Mouse (Mus musculus) hindbrain, embryonic 15.5 days (tissue): ENCODE data around the gene Icam1. TPM values are rescaled to one million over a fixed set of nuclear protein-coding genes. Genes with fewer than 3 reads are reported as not detected.
"Not testable (repeated sequence)": the region's sequence is repeated elsewhere in the genome, so short reads cannot be mapped to it uniquely, and the experiment has no call there.

ENCODE experiments used
- ATAC-seq: fragments of 200-750 bp; cut with Nextera tagmentation; 2 replicates; pipeline ENCODE4 v1.8.0; 2017; ENCODE audit warnings: low read depth, moderate number of reproducible peaks, moderate TSS enrichment; ENCODE audit not compliant: low FRiP score
- H3K27ac ChIP-seq: fragments of 300-500 bp; sonication (generic); replicated peaks from 2 replicates; pipeline ENCODE4 v1.5.1; 2015; ENCODE audit warnings: mild to moderate bottlenecking, inconsistent platforms
- H3K27me3 ChIP-seq: fragments of 300-500 bp; sonication (generic); 2 replicates; pipeline ENCODE4 v1.6.1; 2015; ENCODE audit warnings: control low read depth, inconsistent platforms
- H3K36me3 ChIP-seq: fragments of 300-500 bp; sonication (generic); 2 replicates; pipeline ENCODE4 v1.6.1; 2015; ENCODE audit warnings: control low read depth, inconsistent platforms
- H3K4me1 ChIP-seq: fragments of 300-500 bp; sonication (generic); replicated peaks from 2 replicates; pipeline ENCODE4 v1.6.1; 2015; ENCODE audit warnings: control low read depth, inconsistent platforms
- H3K4me2 ChIP-seq: fragments of 300-500 bp; sonication (generic); 2 replicates; pipeline ENCODE4 v1.6.1; 2015; ENCODE audit warnings: moderate library complexity, mild to moderate bottlenecking, inconsistent platforms
- H3K4me3 ChIP-seq: fragments of 300-500 bp; sonication (generic); 2 replicates; pipeline ENCODE4 v1.5.1; 2015; ENCODE audit warnings: mild to moderate bottlenecking, inconsistent platforms
- H3K9ac ChIP-seq: fragments of 300-500 bp; sonication (generic); 2 replicates; pipeline ENCODE4 v1.6.1; 2015; ENCODE audit warnings: inconsistent platforms
- H3K9me3 ChIP-seq: fragments of 300-500 bp; sonication (generic); 2 replicates; pipeline ENCODE4 v1.6.1; 2016; ENCODE audit warnings: control low read depth, inconsistent platforms
- WGBS: fragments of 180-500 bp; shearing (Covaris S2); methylation state at CpG from one replicate; pipeline ENCODE4 v1.1.7; 2015; 5-methylcytosine and 5-hydroxymethylcytosine counted together
- polyA plus RNA-seq: library from polyadenylated mRNA; unstranded; fragments of >200 nt; fragmentation: Nextera tagmentation; extraction: Ambion mirVana; gene quantifications from 2 replicates; pipeline ENCODE4 v1.2.1, GENCODE M21; 2015

Icam1 gene
- polyA plus RNA-seq, 1 experiment from 2014 or later = 3.4 TPM

- 1% methylated on average over 31 of the region's 31 CpGs for WGBS
- peaks cover 53% of the 10 kb centered on the region for H3K4me1 ChIP-seq
- peak; percentile 73 for ATAC-seq
These were observed 21.7 kb downstream of the Icam1 start for GRCm38 (mm10) chr9:21037481-21037891.

GRCm38 (mm10) chr9:21039779-21040178 is 24.0 kb downstream of the Icam1 start:
- no peak for ATAC-seq
- Histone ChIP-seq H3K27me3 (peaks cover 60% of the 10 kb centered on the region), H3K9me3 (no peaks in the 10 kb centered on the region), H3K27ac (no peak overlapping the region), H3K36me3 (no peaks in the 10 kb centered on the region), H3K4me3 (no peak overlapping the region), H3K4me1 (peaks cover 37% of the 10 kb centered on the region), H3K4me2 (no peak overlapping the region), H3K9ac (no peak overlapping the region)
- 73% methylated on average over 3 of the region's 3 CpGs for WGBS

More at GRCm38 (mm10) chr9:21037481-21037891, 21.7 kb downstream of the Icam1 start:
- peak overlapping the region; percentile 65 for H3K9ac ChIP-seq
- H3K36me3 ChIP-seq = no peaks in the 10 kb centered on the region
- H3K27ac ChIP-seq = no peak overlapping the region
- peak overlapping the region; percentile 87 for H3K4me2 ChIP-seq
- H3K27me3 ChIP-seq = peaks cover 81% of the 10 kb centered on the region
- no peaks in the 10 kb centered on the region for H3K9me3 ChIP-seq
- peak overlapping the region; percentile 52 for H3K4me3 ChIP-seq

- no peak overlapping the region for H3K9ac ChIP-seq
- whole genome bisulfite sequencing = 56% methylated on average over 4 of the region's 4 CpGs
- no peaks in the 10 kb centered on the region for H3K9me3 ChIP-seq
- peaks cover 45% of the 10 kb centered on the region for H3K27me3 ChIP-seq
- no peak overlapping the region for H3K27ac ChIP-seq
- no peak for ATAC-seq
- H3K4me2 ChIP-seq = no peak overlapping the region
- H3K36me3 ChIP-seq = no peaks in the 10 kb centered on the region
- no peak overlapping the region for H3K4me3 ChIP-seq
- H3K4me1 ChIP-seq = peaks cover 23% of the 10 kb centered on the region
These were observed 25.5 kb downstream of the Icam1 start for GRCm38 (mm10) chr9:21041308-21041707.

- no peak for ATAC-seq
- Histone ChIP-seq H3K27ac (no peak overlapping the region), H3K4me2 (no peak overlapping the region)
These were observed 27.8 kb downstream of the Icam1 start for GRCm38 (mm10) chr9:21043563-21043962.

GRCm38 (mm10) chr9:21044785-21045184 is 29.0 kb downstream of the Icam1 start:
- H3K4me2 ChIP-seq, H3K27ac ChIP-seq, H3K4me1 ChIP-seq, H3K9ac ChIP-seq, ATAC-seq, H3K9me3 ChIP-seq, H3K36me3 ChIP-seq, H3K4me3 ChIP-seq: not testable (repeated sequence)
- H3K27me3 ChIP-seq = peaks cover 12% of the 10 kb centered on the region
- WGBS = 74% methylated on average over 1 of the region's 1 CpGs

More at GRCm38 (mm10) chr9:21043563-21043962, 27.8 kb downstream of the Icam1 start:
- Histone ChIP-seq H3K36me3 (no peaks in the 10 kb centered on the region), H3K4me3 (no peak overlapping the region), H3K9me3 (no peaks in the 10 kb centered on the region), H3K27me3 (peaks cover 24% of the 10 kb centered on the region), H3K9ac (no peak overlapping the region), H3K4me1 (0 out of 2 replicates have a peak, but pooled peaks cover under 1% of the 10 kb centered on the region)
- WGBS = 81% methylated on average over 4 of the region's 4 CpGs

- H3K9ac ChIP-seq = no peak overlapping the region
- H3K4me3 ChIP-seq = no peak overlapping the region
- ATAC-seq = no peak
- 89% methylated on average over 3 of the region's 3 CpGs for WGBS
- no peak overlapping the region for H3K4me2 ChIP-seq
- H3K27me3 ChIP-seq = peaks cover 7% of the 10 kb centered on the region; the same call in 1 of the 2 replicates
- no peaks in the 10 kb centered on the region for H3K36me3 ChIP-seq
- no peaks in the 10 kb centered on the region for H3K4me1 ChIP-seq
- H3K9me3 ChIP-seq = no peaks in the 10 kb centered on the region
- no peak overlapping the region for H3K27ac ChIP-seq
These were observed 29.4 kb downstream of the Icam1 start for GRCm38 (mm10) chr9:21045235-21045634.

GRCm38 (mm10) chr9:21051578-21051977 is 35.8 kb downstream of the Icam1 start:
- no peaks in the 10 kb centered on the region for H3K4me1 ChIP-seq
- H3K4me2 ChIP-seq = no peak overlapping the region
- no peak overlapping the region for H3K4me3 ChIP-seq
- H3K36me3 ChIP-seq = no peaks in the 10 kb centered on the region
- 68% methylated on average over 10 of the region's 10 CpGs for WGBS
- no peak for ATAC-seq
- H3K9me3 ChIP-seq = no peaks in the 10 kb centered on the region
- H3K9ac ChIP-seq = no peak overlapping the region
- no peaks in the 10 kb centered on the region for H3K27me3 ChIP-seq
- H3K27ac ChIP-seq = no peak overlapping the region

GRCm38 (mm10) chr9:21062928-21063327 is 47.1 kb downstream of the Icam1 start:
- Histone ChIP-seq H3K9me3 (no peaks in the 10 kb centered on the region), H3K9ac (no peak overlapping the region), H3K27me3 (no peaks in the 10 kb centered on the region), H3K27ac (no peak overlapping the region), H3K36me3 (peaks cover 28% of the 10 kb centered on the region), H3K4me3 (no peak overlapping the region), H3K4me1 (no peaks in the 10 kb centered on the region), H3K4me2 (no peak overlapping the region)
- 92% methylated on average over 2 of the region's 2 CpGs for WGBS
- no peak for ATAC-seq

GRCm38 (mm10) chr9:21067006-21067684 is 51.4 kb downstream of the Icam1 start, which contains the start of gene Zglp1:
TSS of gene Zglp1 (minus strand) at chr9:21067093.
- Histone ChIP-seq H3K4me2 (no peak within 1 kb of the TSS), H3K4me3 (no peak within 1 kb of the TSS), H3K4me1 (peaks cover 7% of the 10 kb centered on the region), H3K27ac (no peak within 1 kb of the TSS), H3K9me3 (no peaks in the 10 kb centered on the region), H3K36me3 (peaks cover 41% of the 10 kb centered on the region), H3K9ac (no peak within 1 kb of the TSS), H3K27me3 (no peaks in the 10 kb centered on the region)
- 90% methylated on average over 27 of the region's 27 CpGs for WGBS
- no peak for ATAC-seq

- 19% methylated on average over 4 of the region's 4 CpGs for WGBS
- Histone ChIP-seq H3K4me1 (peaks cover 23% of the 10 kb centered on the region), H3K27ac (peak overlapping the region; percentile 75; the same call in 1 of the 2 replicates), H3K27me3 (no peaks in the 10 kb centered on the region), H3K9ac (peak overlapping the region; percentile 77), H3K4me3 (peak overlapping the region; percentile 78), H3K36me3 (peaks cover 38% of the 10 kb centered on the region), H3K4me2 (peak overlapping the region; percentile 80), H3K9me3 (no peaks in the 10 kb centered on the region)
- ATAC-seq = peak; percentile 10; the same call in 1 of the 2 replicates
These were observed 56.9 kb downstream of the Icam1 start for GRCm38 (mm10) chr9:21072641-21073040.

GRCm38 (mm10) chr9:21073044-21073840 is 57.5 kb downstream of the Icam1 start, which contains the start of the genes Gm49373 and Fdx1l:
TSS of gene Gm49373 (minus strand) at chr9:21073096.
TSS of gene Fdx1l (minus strand) at chr9:21073614.
- ATAC-seq = peak; percentile 94
- Histone ChIP-seq H3K4me2 (peak within 1 kb of the TSS; percentile 80), H3K27ac (peak within 1 kb of the TSS; percentile 75), H3K9ac (peak within 1 kb of the TSS; percentile 77), H3K9me3 (no peaks in the 10 kb centered on the region), H3K4me3 (peak within 1 kb of the TSS; percentile 78), H3K4me1 (peaks cover 23% of the 10 kb centered on the region), H3K27me3 (no peaks in the 10 kb centered on the region), H3K36me3 (peaks cover 42% of the 10 kb centered on the region)
- WGBS = 3% methylated on average over 57 of the region's 58 CpGs

- H3K9ac ChIP-seq = no peak overlapping the region
- no peak for ATAC-seq
- no peaks in the 10 kb centered on the region for H3K9me3 ChIP-seq
- H3K4me1 ChIP-seq = peaks cover 23% of the 10 kb centered on the region
- 86% methylated on average over 1 of the region's 1 CpGs for WGBS
- H3K27me3 ChIP-seq = no peaks in the 10 kb centered on the region
- peak overlapping the region; percentile 75 for H3K27ac ChIP-seq
- H3K4me3 ChIP-seq = no peak overlapping the region
- H3K4me2 ChIP-seq = 0 out of 2 replicates have a peak overlapping the region, but pooled peaks have one; percentile 80
- peaks cover 44% of the 10 kb centered on the region for H3K36me3 ChIP-seq
These were observed 58.4 kb downstream of the Icam1 start for GRCm38 (mm10) chr9:21074173-21074572.
